Mouse (Mus musculus) lung, postnatal 0 days (tissue): ENCODE measurements around the gene Atp5b.

Experiments used
- CTCF ChIP-seq: IDR thresholded peaks from 2 replicates; pipeline ENCODE4 v1.5.1; 2016; ENCODE audit warnings: antibody characterized with exemption, mild to moderate bottlenecking
- EP300 ChIP-seq: IDR thresholded peaks from 2 replicates; pipeline ENCODE4 v1.6.1; 2016; ENCODE audit warnings: antibody characterized with exemption, mild to moderate bottlenecking, control low read depth

DNA sequence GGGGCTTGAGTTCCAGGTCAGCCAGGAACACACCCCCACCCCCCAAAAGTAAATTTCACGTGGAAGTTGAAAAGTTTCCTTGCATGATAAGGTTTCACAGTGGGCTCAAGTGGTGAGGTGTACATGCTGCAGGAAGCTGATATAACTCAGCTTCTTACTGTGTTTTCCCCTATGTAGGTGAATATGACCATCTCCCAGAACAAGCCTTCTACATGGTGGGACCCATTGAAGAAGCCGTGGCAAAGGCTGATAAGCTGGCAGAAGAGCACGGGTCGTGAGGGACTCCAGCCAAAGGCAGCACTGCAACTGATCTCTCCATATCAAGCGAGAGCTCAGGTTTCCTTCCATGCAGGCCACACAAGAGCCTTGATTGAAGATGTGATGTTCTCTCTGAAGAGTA, 6.8 kb downstream of the Atp5b start:
- TF ChIP-seq CTCF, result no peak
- TF ChIP-seq EP300, result no peak
